Mouse (Mus musculus) small intestine, adult 2 months (tissue): ENCODE measurements around the gene Defb48. TPM values are rescaled to one million over a fixed set of nuclear protein-coding genes. Genes with fewer than 3 reads are reported as not detected.
A peak's percentile ranks its signal among the peaks of the same experiment; 100 is the strongest.

Experiments used
- H3K27ac ChIP-seq: fragments of 200-500 bp; 2 replicates; pipeline ENCODE4 v1.5.1; 2012; ENCODE audit warnings: low read depth, low read length, control low read depth, inconsistent platforms; ENCODE audit not compliant: insufficient read depth
- H3K27me3 ChIP-seq: fragments of 200-500 bp; 2 replicates; pipeline ENCODE4 v1.6.1; 2012; ENCODE audit warnings: mild to moderate bottlenecking, moderate library complexity, low read length, inconsistent platforms; ENCODE audit not compliant: control insufficient read depth, insufficient read depth
- H3K36me3 ChIP-seq: fragments of 200-500 bp; 2 replicates; pipeline ENCODE4 v1.6.1; 2012; ENCODE audit warnings: mild to moderate bottlenecking, low read length, control low read depth, inconsistent platforms; ENCODE audit not compliant: control insufficient read depth, insufficient read depth
- H3K4me1 ChIP-seq: fragments of 200-500 bp; 2 replicates; pipeline ENCODE4 v1.6.1; 2012; ENCODE audit warnings: low read length, inconsistent platforms, mixed read lengths; ENCODE audit not compliant: control insufficient read depth, insufficient read depth, insufficient read length
- H3K4me3 ChIP-seq: fragments of 200-500 bp; 2 replicates; pipeline ENCODE4 v1.5.1; 2012; ENCODE audit warnings: low read depth, mild to moderate bottlenecking, control low read depth, inconsistent platforms, low read length, moderate library complexity
- CTCF ChIP-seq: fragments of 200-500 bp; IDR thresholded peaks from 2 replicates; pipeline ENCODE4 v1.5.1; 2012; ENCODE audit warnings: low read depth, mild to moderate bottlenecking, control low read depth, inconsistent platforms, low read length, moderate library complexity, mixed read lengths; ENCODE audit not compliant: insufficient replicate concordance, insufficient read length; ENCODE audit errors: extremely low read depth
- POLR2A ChIP-seq: fragments of 200-500 bp; IDR thresholded peaks from 2 replicates; pipeline ENCODE4 v1.6.1; 2012; ENCODE audit warnings: low read depth, mild to moderate bottlenecking, control low read depth, inconsistent platforms, low read length, moderate library complexity
- WGBS: fragments of 180-500 bp; shearing (Covaris S2); methylation state at CpG from one replicate; pipeline ENCODE4 v1.1.7; 2018; 5-methylcytosine and 5-hydroxymethylcytosine counted together
- polyA plus RNA-seq: library from polyadenylated mRNA; depleted of rRNA; stranded (reverse); fragments of >200 nt; gene quantifications from 2 replicates; pipeline ENCODE4 v1.2.3, GENCODE M21; 2012

Defb48 gene
- polyA plus RNA-seq, 1 experiment, result not detected

- no peaks in the 10 kb centered on the region for H3K36me3 ChIP-seq
- H3K4me1 ChIP-seq, result 0 out of 2 replicates have a peak, but pooled peaks cover 2% of the 10 kb centered on the region
- WGBS, result 81% methylated on average over 4 of the region's 4 CpGs
- no peak overlapping the region for H3K27ac ChIP-seq
- H3K4me3 ChIP-seq, result no peak overlapping the region
- no peaks in the 10 kb centered on the region for H3K27me3 ChIP-seq
- TF ChIP-seq CTCF (no peak), POLR2A (no peak)
Measured at GRCm38 (mm10) chr14:62963632-62964031, 20.7 kb downstream of the Defb48 start.

- no peak overlapping the region for H3K4me3 ChIP-seq
- H3K27ac ChIP-seq, result no peak overlapping the region
- H3K36me3 ChIP-seq, result peaks cover 17% of the 10 kb centered on the region
- no peaks in the 10 kb centered on the region for H3K27me3 ChIP-seq
- no peaks in the 10 kb centered on the region for H3K4me1 ChIP-seq
- WGBS, result 80% methylated on average over 9 of the region's 9 CpGs
- TF ChIP-seq CTCF (no peak), POLR2A (no peak)
Measured at GRCm38 (mm10) chr14:62956091-62956490, 28.2 kb downstream of the Defb48 start.

GRCm38 (mm10) chr14:62946794-62947193, 37.5 kb downstream of the Defb48 start:
- TF ChIP-seq CTCF (no peak), POLR2A (no peak)
- no peaks in the 10 kb centered on the region for H3K4me1 ChIP-seq
- H3K27me3 ChIP-seq, result no peaks in the 10 kb centered on the region
- H3K4me3 ChIP-seq, result no peak overlapping the region
- no peak overlapping the region for H3K27ac ChIP-seq
- WGBS, result 96% methylated on average over 3 of the region's 3 CpGs
- peaks cover 4% of the 10 kb centered on the region; the same call in 1 of the 2 replicates for H3K36me3 ChIP-seq

- H3K4me3 ChIP-seq, result no peak overlapping the region
- 59% methylated on average over 14 of the region's 14 CpGs for WGBS
- H3K27me3 ChIP-seq, result no peaks in the 10 kb centered on the region
- H3K27ac ChIP-seq, result 0 out of 2 replicates have a peak overlapping the region, but pooled peaks have one; percentile 12
- H3K36me3 ChIP-seq, result peaks cover 2% of the 10 kb centered on the region; the same call in 1 of the 2 replicates
- TF ChIP-seq POLR2A (no peak), CTCF (no peak)
- peaks cover 5% of the 10 kb centered on the region; the same call in 1 of the 2 replicates for H3K4me1 ChIP-seq
Measured at GRCm38 (mm10) chr14:62940383-62941074, 43.8 kb downstream of the Defb48 start.

- 96% methylated on average over 3 of the region's 3 CpGs for WGBS
- H3K27me3 ChIP-seq, result no peaks in the 10 kb centered on the region
- TF ChIP-seq POLR2A, result no peak
- TF ChIP-seq CTCF, result peak; percentile 50; the same call in 1 of the 2 replicates
- H3K36me3 ChIP-seq, result peaks cover 2% of the 10 kb centered on the region; the same call in 1 of the 2 replicates
- H3K4me1 ChIP-seq, result peaks cover 5% of the 10 kb centered on the region; the same call in 1 of the 2 replicates
- H3K4me3 ChIP-seq, result no peak overlapping the region
- no peak overlapping the region for H3K27ac ChIP-seq
Measured at GRCm38 (mm10) chr14:62939435-62939834, 44.9 kb downstream of the Defb48 start.

GRCm38 (mm10) chr14:62937675-62938074, 46.6 kb downstream of the Defb48 start:
- Histone ChIP-seq H3K27ac (no peak overlapping the region), H3K36me3 (no peaks in the 10 kb centered on the region; the same call in 1 of the 2 replicates), H3K4me1 (peaks cover 5% of the 10 kb centered on the region; the same call in 1 of the 2 replicates), H3K27me3 (no peaks in the 10 kb centered on the region), H3K4me3 (no peak overlapping the region)
- WGBS, result 75% methylated on average over 5 of the region's 5 CpGs
- TF ChIP-seq POLR2A (no peak), CTCF (no peak)

GRCm38 (mm10) chr14:62936631-62937380, 47.5 kb downstream of the Defb48 start:
- no peaks in the 10 kb centered on the region for H3K27me3 ChIP-seq
- H3K27ac ChIP-seq, result no peak overlapping the region
- H3K4me1 ChIP-seq, result peaks cover 5% of the 10 kb centered on the region; the same call in 1 of the 2 replicates
- WGBS, result 86% methylated on average over 6 of the region's 6 CpGs
- H3K4me3 ChIP-seq, result no peak overlapping the region
- TF ChIP-seq CTCF (no peak), POLR2A (no peak)
- H3K36me3 ChIP-seq, result no peaks in the 10 kb centered on the region; the same call in 1 of the 2 replicates
